Mouse (Mus musculus) ZHBTc4 (cell line): Measurements from ENCODE around the gene Epx.
"Not testable (repeated sequence)": the region's sequence is repeated elsewhere in the genome, so short reads cannot be mapped to it uniquely, and the experiment has no call there.

Experiments
- DNase-seq: peaks from one replicate; pipeline ENCODE4 v3.0.0-alpha.2; 2011; ENCODE audit warnings: low read depth, low spot score

Gene Epx

DNA sequence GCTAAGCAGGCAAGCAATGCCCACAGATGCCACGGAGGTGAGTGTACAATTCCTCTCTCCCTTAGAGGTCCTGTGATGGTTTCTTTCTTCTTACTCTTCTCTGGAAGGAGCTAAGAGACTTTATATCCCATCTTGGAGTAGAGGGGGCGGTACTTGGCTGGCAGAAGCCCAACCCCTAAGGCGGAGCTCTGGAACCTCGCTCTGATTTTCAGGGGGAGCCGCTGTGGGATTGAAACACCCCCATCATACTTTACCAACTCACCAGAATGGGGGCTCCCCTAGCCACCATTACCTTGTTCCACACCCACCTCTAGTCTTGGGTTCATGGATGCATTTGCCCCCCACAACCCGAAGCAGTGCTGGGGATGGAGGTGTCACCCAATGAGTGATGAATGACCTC lies at the start of gene Epx:
Gene Epx (minus strand): TSS at position 101 of the 400 bp plus-strand sequence.
- DNase-seq, result no peak

DNA sequence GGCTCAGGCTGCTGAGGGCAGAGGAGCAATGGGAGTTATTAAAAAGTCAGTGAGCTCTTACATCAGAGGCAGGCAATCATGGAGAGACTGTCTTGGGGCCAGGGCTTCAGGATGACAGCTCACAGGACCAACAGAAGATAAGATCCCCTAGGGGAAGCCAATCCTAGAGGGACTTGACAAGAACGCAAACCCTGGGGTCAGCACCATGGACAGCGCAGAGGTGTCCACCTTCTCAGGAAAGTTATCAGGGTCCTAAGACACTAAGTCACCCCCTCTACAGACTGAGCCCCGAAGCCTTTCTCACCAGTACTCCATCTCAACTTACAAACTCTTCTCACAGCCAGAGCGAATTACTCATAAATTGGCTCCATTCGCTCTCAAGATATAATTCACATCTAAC lies 45.6 kb upstream of the Epx start, which contains the start of gene Olfr464:
Gene Olfr464 (minus strand): TSS at position 2 of the 400 bp plus-strand sequence.
- DNase-seq, result peak; percentile 72

DNA sequence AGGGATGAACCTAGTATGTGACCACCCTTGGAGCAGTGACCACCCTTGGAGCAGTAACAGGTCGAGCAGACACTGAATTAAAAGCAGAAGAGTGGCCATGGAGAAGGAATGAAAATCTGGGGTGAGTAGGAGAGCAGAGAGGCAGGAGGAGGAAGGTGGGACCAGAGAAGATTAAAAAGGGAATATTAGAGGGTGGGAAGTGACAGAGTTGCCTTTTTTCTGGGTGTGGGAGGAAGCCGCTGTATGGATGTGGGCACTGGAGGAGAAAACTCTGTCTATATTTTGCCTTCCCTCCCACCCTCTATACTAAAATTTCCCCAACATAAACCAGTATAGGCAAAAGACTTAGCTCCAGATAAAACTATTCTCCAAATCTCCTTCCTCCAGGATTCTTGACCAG lies 45.0 kb upstream of the Epx start:
- DNase-seq, result no peak

DNA sequence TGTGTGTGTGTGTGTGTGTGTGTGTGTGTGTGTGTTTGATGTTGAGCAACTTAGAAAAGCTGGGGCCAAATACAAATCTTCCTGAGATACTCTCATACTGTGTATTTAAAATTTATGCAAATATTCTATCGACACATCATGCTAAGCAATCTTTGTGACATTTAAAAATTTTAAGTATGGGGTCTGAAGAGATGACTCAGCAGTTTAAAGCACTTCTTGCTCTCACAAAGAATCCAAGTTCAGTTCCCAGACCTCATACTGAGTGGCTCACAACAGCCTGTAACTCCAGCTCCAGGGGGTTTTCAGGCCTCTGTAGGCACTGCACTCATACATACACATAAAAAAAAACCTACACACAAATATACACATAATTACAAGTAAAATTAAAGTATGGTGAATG lies 40.7 kb upstream of the Epx start:
- no peak for DNase-seq

DNA sequence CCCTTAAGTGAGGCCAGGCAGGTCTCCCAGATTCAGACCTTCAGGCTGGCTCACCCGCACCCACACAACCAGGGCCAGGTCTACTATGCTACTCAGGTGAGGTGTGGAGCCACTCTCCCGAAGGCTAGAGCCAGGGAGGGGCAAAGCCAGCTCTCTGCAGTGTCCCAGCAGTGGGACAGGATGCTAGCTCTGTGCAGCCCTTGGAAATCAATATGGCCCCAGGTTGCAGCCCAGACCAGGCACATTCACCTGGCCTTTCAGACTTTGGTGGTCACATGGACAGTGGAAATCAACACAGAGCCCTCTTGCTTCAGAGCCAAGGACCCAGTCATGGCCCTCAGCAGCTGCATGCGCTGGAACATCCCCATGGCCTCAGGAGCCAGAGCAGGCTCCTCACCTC lies 29.0 kb upstream of the Epx start:
- DNase-seq, result no peak

DNA sequence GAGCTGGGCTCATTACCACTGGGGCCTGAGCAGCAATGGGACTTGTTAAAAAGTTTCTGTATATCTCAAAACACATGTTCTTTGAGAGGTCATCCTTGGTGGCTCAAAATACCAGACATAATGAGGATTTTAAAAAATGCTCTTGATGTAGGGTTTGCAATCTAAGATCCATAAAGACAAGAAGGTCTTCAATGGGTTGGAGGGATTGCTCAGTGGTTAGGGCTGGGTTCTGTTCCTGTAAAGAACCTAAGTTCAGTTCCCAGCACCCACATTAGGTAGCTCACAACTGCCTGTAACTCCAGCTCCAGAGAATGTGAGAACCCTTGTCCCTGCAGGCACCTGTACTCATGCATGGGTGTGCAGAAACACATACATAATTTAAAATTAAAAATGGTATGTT lies 22.0 kb upstream of the Epx start, which contains the start of gene Olfr463:
Gene Olfr463 (minus strand): TSS at position 101 of the 400 bp plus-strand sequence.
- no peak for DNase-seq

DNA sequence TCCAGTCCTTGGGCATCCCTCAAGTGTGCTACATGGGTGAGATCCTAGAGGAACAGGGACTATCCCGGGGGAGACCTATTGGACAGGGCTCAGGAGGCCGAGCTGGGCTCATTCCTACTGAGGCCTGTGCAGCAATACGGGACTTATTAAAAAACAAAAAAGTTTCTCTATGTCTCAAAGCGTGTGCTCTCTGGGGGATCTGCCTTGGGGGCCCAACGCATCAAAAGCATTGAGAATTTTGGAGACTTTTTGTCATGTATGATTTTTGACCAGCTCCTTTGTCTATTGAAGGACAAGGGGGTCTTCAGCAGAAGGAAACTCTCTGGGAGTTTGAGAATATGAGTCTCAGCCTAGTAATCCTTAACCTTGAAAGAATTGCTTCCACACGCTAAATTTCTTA lies 16.8 kb upstream of the Epx start, which contains the start of gene Olfr462:
Gene Olfr462 (minus strand): TSS at position 101 of the 400 bp plus-strand sequence.
- DNase-seq, result no peak

DNA sequence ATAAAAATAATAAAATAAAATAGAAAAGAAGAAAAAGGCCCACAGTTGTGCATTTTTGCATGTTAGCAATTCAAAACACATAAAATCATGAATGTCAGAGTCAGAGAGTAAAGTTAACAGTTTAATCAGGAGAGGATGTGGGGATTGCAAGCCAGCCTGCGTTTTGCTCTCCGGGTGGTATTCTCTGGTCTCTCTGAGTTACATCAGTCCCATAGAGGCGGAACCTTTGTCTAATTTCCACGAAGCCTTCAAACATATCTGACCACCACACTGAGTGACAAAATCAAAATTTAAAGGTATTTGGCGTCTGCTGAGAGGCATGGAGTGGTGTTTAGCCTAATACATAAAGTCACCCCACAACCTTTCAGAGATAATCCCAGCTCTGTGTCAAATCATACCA lies 9.5 kb upstream of the Epx start:
- no peak for DNase-seq

DNA sequence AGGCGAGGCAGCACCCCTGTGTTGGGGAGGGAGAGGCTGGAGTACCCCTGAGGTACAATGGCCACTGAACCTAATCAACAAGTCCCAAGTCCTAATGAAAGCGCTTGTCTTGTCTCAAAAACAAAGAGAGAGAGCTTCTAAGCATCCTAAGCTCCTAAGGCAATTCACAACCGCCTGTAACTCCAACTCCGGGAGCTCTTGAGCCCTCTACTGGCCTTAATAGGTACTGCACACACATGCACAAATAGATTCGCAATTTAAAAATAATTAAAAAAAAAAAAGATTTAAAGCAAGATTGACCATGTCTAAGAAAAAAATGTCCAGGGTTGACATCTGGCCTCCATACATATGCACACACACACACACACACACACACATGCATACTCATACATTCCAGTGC lies 8.2 kb upstream of the Epx start:
- peak; percentile 69 for DNase-seq

DNA sequence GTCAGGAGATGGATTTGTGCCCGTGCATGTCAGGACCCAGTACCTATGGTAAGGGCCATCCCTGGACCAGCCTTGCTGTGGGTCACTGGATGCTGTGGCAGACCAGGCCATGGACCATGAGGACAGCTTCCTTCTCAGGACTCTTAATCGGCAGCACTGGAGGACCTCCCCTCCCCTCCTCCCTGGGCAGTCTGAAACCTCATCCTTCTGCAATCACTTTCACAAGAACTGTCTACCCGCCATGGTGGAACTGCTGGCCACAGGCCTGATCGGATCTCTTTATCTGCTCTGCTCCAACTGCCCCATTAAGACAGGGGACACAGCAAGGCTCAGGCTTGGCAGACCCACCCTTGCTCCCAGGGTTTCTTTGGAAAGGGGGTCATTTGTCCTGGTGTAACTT lies 6.4 kb upstream of the Epx start:
- no peak for DNase-seq

DNA sequence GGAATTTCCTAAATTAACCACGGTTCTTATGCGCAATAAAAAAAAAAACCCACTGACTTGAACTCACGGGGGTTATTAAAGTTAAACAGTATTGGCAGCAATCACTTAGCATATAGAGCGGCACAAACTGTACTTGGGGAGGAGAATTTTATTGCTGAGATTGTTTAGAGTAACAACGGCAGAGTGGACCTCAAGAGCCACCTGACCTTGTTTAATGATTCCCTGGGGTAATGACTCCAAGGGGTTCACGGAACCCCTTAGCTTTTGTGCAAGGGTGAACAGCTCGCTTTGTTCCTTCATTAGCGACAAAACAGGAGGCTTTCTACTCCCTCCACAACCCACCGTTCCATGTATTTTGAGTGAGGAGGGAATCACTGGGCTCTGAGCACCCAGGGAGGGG lies 4.5 kb upstream of the Epx start:
- DNase-seq, result no peak

DNA sequence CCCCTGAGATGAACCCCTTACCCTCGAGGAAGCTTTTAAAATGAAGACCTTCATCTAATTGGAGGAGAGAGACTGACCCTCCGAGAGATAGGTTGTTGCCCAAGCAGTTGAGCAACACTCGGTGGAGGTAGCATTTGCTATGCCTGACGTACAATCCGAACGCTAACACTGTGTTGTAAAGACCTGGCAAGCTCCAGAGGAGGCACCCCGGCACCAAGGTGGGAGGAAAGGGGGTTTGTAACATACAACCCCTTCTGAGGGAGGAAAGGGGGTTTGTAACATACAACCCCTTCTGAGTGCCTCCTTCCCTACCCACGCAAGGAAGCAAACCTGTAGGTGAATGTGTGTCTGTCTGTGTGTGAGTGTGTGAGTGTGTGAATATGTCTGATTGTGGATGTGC lies 3.6 kb downstream of the Epx start:
- DNase-seq, result no peak

DNA sequence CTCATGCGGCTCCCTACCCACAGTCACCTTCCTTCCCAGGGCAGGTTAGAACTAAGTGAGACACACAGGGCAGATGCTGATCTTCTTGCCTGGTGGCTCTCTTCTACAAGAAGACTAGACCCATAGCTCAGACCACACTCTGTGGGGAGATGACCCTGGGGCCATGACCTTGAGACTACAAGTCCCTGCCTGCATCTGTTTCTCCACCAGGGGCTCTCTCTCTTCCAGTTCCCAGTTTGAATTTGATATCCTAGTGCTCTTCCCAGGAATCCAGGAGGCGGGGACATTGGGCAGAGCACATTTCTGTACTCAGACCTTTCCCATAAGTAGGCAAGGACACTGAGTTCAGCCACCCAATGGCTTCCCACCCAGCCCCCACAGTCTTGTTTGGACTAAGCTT lies 5.2 kb downstream of the Epx start:
- peak; percentile 68 for DNase-seq

DNA sequence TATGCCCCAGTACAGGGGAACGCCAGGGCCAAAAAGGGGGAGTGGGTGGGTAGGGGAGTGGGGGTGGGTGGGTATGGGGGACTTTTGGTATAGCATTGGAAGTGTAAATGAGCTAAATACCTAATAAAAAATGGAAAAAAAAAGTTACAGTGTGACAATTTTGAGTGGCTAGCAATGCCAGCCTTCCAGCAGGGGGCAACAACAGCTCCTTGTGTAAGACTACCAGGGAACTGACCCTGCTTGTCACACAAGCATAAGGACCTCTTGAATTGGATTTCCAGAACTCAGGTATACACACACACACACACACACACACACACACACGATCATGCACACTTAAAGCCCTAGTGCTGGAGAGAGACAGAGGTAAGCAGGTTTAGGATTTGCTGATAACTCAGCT lies 8.4 kb downstream of the Epx start:
- DNase-seq, result not testable (repeated sequence)

DNA sequence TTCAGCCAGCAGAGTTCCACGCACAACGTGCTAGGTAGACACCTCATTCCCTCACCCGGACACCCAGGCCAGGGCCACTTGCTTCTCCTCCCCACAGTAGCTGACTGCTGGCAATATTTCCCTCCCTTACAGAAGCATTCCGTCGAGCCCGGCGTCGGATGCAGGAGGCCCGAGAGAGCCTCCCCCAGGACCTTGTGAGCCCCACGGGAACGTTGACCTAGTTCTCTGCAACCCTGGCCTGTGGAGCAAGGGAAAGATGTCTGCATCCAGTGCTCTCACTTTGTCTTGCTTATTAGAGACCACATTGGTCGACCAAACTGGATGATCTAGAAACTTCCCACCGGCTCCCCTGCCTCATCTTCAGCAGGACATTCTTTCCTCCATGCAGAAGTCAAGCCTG lies 12.5 kb downstream of the Epx start:
- DNase-seq, result no peak

DNA sequence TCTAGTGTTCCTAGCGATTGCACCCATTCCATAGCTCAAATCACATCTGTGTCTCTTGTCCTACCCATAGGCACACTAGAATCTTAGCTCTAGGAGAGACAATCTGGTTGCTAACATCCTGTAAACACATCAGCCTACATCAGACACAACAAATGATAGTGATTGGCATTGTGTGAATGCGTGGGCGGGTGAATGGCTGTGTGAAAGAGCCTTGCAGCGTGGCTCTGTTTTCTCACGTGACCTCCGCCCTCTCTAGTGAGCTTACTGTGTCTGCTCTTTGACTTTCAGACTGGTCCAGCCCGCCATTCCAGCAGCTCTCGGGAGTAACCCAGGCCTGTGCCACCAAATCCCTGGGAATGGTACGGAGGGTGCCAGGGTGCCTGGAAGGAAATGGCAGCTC lies 14.9 kb downstream of the Epx start:
- peak; percentile 59 for DNase-seq

DNA sequence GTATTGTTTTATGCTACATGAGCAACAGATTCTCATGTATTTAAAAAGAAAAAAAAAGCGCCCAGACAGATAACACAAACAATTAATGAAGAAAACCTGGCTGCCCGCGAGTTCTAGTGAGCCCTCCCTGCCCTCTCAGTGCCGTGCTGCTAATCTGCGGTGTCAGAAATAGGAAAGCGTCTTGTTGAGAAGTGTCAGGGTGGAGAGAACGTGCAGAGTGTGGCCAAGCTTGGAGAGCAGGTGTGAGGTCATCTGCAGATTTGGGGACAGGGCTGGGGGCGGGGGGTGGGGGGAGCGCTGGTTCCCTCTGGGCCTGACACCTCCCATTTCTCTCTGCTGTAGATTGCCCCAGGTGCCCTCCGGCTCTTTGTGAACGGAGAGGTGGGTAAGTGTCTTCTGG lies 16.1 kb downstream of the Epx start:
- no peak for DNase-seq

DNA sequence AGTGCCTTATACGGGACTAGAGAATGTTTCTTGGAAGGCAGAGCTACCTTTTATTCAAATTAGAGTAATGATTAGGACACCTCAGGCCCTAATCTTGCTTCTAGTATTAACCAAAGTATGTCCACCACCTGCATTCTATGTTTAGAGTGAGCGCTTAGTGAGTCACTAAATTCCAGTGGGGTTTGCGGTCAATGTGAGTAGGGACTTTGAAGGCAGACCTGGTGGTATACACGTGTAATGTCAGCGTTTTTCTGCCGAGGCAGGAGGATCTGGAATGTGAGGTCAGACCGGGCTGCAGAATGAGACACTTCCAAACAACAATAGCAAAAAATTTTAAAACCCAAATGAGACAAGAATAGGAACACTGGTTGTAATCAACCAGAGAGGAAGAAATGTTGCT lies 20.8 kb downstream of the Epx start:
- DNase-seq, result peak; percentile 22

DNA sequence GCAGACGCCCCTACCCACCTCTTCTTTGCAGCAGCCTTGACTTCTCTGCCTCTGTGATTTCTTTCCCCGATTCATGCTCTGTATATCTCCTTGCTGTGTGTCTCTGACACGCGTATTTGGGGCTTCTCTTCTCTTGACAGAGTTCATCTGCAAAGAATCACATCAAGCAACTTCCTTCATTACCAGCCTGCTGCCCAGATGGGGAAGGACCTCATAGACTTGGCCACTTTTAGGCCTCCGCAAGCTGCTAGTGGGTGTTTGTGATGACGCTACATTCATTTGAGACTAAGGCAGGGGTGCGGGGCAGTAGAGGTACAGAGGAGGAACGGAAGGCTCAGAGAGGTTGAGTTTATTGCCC lies 21.8 kb downstream of the Epx start:
- no peak for DNase-seq

DNA sequence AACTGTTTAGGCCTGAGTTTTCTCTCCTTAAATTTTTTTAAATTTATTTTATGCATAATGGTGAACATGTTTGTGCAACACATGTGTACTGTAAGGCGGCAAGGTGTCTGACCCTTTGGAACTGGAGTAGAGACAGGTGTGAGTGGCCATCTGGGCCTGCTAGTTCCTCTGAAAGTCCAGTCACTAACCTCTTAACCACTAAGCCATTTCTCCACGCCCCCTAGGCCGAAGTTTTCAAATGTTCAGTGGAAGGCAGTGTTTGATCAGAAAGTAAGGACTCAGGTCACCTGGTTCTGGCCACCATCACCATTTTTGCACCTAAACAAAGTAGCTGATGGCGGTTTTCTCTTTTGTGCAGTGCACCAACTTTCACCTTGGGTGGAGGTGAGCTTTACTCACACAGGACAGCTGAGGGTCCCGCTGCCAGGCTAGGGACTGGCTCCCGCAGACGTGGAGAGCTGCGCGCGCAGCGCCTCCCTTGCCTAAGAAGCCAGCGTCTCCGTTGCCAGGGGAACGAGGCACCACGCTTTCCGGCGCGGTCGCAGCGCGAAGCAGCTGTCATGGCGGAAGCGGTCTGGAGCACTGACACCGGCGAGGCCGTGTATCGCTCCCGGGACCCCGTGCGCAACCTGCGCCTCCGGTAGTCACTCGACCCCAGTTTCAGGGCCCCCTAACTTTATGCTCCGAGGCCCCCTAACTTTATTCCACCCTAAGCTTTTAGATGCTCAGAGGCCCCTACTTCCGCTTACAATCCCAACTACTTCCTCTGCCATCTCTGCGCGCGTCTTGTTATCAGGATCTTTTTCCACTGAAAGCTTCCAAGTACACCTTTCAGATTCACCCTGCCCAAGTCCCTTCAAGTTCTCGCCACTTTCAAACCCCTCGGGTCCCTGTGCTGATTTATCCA lies 22.4 kb downstream of the Epx start, which contains the start of gene Mks1:
Gene Mks1 (plus strand): TSS at position 526 of the 907 bp plus-strand sequence.
- peak; percentile 97 for DNase-seq

DNA sequence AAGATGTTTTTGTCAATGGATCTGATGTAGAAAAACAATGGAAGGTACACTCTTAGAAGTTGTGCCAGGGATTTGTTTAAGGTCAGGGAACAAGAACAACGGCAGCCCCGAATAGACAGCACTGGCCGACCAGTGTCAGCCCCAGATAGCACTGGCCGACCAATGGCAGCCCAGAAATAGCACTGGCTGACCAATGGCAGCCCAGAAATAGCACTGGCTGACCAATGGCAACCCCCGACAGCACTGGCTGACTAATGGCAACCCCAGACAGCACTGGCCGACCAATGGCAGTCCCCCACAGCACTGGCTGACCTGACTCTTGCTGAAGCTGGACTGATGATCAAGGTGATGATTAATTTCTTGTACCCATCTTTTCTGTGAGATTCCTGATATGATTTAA lies 27.5 kb downstream of the Epx start:
- peak; percentile 85 for DNase-seq

DNA sequence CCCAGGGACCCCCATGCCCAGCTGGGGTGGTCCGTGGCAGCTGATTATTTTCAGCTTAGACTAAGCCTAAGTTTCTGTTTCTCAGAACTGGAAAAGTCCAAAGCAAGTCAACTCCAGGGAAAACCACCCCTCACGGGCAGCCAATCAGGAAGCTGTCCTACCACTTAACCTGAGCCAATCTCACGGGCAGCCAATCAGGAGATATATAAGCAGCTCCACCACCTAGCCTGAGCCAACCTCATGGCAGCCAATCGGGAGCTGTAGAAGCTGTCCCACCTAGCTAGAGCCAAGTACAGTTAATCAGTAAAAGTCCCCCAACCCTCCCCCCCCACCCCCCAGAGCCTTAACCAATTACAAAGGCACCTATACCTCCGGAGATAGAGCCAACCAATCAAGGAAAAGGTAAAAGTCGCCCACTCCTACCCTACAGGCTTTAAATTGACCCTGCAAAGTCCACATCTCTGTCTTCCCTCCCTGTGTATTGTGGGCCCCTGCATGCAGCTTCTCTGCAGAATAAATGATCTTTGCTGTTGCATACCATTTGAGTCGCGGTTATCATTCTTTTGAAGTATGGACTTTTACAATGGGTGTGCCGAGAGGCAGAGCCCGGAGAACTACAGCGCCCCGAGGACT lies 28.3 kb downstream of the Epx start:
- peak; percentile 76 for DNase-seq

DNA sequence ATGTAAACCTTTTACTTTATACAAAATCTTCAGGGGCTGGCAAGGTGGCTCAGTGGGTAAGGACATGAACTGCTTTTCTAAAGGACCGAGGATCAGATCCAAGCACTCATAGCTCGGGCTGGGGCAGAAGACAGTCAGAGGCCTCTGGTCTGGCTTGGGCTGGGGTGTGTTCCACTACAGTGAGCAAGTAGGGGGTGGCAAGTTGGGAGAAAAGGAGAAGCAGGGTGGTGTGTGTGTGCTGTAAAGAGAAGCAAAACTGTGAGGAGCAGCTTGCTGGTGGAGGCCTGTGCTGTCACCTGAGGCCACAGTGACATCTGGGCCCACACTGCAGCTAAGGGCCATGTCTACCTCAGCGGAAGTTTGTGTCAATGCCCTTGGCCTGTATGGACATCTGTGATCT lies 33.9 kb downstream of the Epx start:
- no peak for DNase-seq
